Mouse (Mus musculus) myocyte (in vitro differentiated cells): ENCODE data around the gene Ckap2l. TPM values are rescaled to one million over a fixed set of nuclear protein-coding genes. Genes with fewer than 3 reads are reported as not detected.

ENCODE experiments used
- H3K27me3 ChIP-seq: one replicate; pipeline ENCODE4 v1.6.1; 2011; ENCODE audit not compliant: control insufficient read depth, insufficient read depth, insufficient read length
- H3K36me3 ChIP-seq: one replicate; pipeline ENCODE4 v1.6.1; 2011; ENCODE audit not compliant: control insufficient read depth, insufficient read depth
- H3K4me2 ChIP-seq: one replicate; pipeline ENCODE4 v1.6.1; 2011; ENCODE audit warnings: low read depth, control low read depth
- H3K4me3 ChIP-seq: one replicate; pipeline ENCODE4 v1.5.1; 2011; ENCODE audit warnings: mild to moderate bottlenecking, control low read depth, moderate library complexity
- H3K79me2 ChIP-seq: one replicate; pipeline ENCODE4 v1.6.1; 2011; ENCODE audit not compliant: control insufficient read depth, insufficient read depth
- H3ac ChIP-seq: one replicate; pipeline ENCODE4 v1.6.1; 2011; ENCODE audit not compliant: control insufficient read depth, insufficient read length
- CEBPB ChIP-seq: IDR thresholded peaks from 2 replicates; pipeline ENCODE4 v1.6.1; 2011; ENCODE audit warnings: mild to moderate bottlenecking, moderate library complexity; ENCODE audit not compliant: poor library complexity, insufficient read depth, severe bottlenecking
- E2F4 ChIP-seq: IDR thresholded peaks from one replicate; pipeline ENCODE4 v1.6.1; 2011; ENCODE audit warnings: mild to moderate bottlenecking, control low read depth, moderate library complexity; ENCODE audit not compliant: insufficient read depth
- MAX ChIP-seq: IDR thresholded peaks from one replicate; pipeline ENCODE4 v1.6.1; 2011; ENCODE audit warnings: low read depth, mild to moderate bottlenecking, control low read depth
- MYOD1 ChIP-seq, 3 experiments: IDR thresholded peaks; one replicate each; pipeline ENCODE4 v1.6.1; 2011; ENCODE audit warnings: control low read depth in 2 of 3, low read depth in 2 of 3, mild to moderate bottlenecking in 2 of 3, moderate library complexity in 1 of 3; ENCODE audit not compliant: insufficient read length in 2 of 3, control insufficient read depth in 1 of 3
- MYOG ChIP-seq, 3 experiments: IDR thresholded peaks; one replicate each; pipeline ENCODE4 v1.6.1; 2011; ENCODE audit warnings: control low read depth in 2 of 3, low read depth in 2 of 3, mild to moderate bottlenecking in 2 of 3; ENCODE audit not compliant: insufficient read length in 2 of 3, control insufficient read depth in 1 of 3, insufficient read depth in 1 of 3
- POLR2A ChIP-seq: IDR thresholded peaks from one replicate; pipeline ENCODE4 v1.6.1; 2011; ENCODE audit warnings: low read depth, mild to moderate bottlenecking, control low read depth, moderate library complexity; ENCODE audit not compliant: insufficient read length
- POLR2AphosphoS2 ChIP-seq: IDR thresholded peaks from one replicate; pipeline ENCODE4 v1.6.1; 2011; ENCODE audit warnings: low read depth, control low read depth; ENCODE audit not compliant: insufficient read length
- REST ChIP-seq: IDR thresholded peaks from one replicate; pipeline ENCODE4 v1.6.1; 2011; ENCODE audit warnings: mild to moderate bottlenecking, control low read depth, moderate library complexity; ENCODE audit not compliant: insufficient read depth, insufficient read length
- SRF ChIP-seq: IDR thresholded peaks from one replicate; pipeline ENCODE4 v1.6.1; 2011; ENCODE audit warnings: low read depth; ENCODE audit not compliant: control insufficient read depth, insufficient read length
- TCF12 ChIP-seq: IDR thresholded peaks from one replicate; pipeline ENCODE4 v1.6.1; 2011; ENCODE audit warnings: mild to moderate bottlenecking, control low read depth; ENCODE audit not compliant: poor library complexity, insufficient read depth, severe bottlenecking
- TCF3 ChIP-seq: IDR thresholded peaks from one replicate; pipeline ENCODE4 v1.6.1; 2011; ENCODE audit warnings: low read depth, control low read depth; ENCODE audit not compliant: insufficient read length
- USF1 ChIP-seq: IDR thresholded peaks from one replicate; pipeline ENCODE4 v1.6.1; 2011; ENCODE audit warnings: low read depth, mild to moderate bottlenecking, control low read depth, moderate library complexity
- polyA plus RNA-seq: library from polyadenylated mRNA; unstranded; fragments of >200 nt; fragmentation: generic; extraction: Trizol; gene quantifications from one replicate; pipeline ENCODE4 v1.2.1, GENCODE M21; 2012; ENCODE audit warnings: missing spikeins

The Ckap2l gene
- polyA plus RNA-seq, 1 experiment: 9.9 TPM

DNA sequence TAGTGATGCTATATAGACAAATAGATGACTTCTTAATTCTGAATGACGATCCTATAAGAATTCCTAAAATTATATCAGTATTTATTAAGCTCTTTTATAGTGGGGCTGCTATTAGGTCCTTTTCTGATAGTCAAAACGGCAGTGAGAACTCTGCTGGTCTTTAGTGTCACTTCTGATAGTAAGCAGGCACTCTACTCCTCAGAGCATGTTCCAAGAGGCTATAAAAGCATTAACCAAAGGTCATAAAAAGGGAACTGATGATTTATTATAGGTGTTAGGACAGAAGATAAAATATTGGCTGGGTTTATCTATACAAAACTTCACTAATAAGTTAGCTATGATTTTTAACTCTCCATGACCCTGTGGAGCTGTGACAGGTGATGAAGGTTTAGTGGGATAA lies 42.9 kb downstream of the Ckap2l start:
- Histone ChIP-seq H3K79me2 (no peaks in the 10 kb centered on the region), H3K4me3 (no peak overlapping the region), H3ac (no peak overlapping the region), H3K27me3 (no peaks in the 10 kb centered on the region), H3K36me3 (no peaks in the 10 kb centered on the region), H3K4me2 (no peak overlapping the region)
- no peak for TF ChIP-seq MYOD1 (IDR thresholded peaks at IDR 0.05; ENCODE audit: control insufficient read depth in 1 of 3, insufficient read length in 2 of 3, low read depth in 2 of 3)
- no peak for TF ChIP-seq MAX
- no peak for TF ChIP-seq POLR2A

DNA sequence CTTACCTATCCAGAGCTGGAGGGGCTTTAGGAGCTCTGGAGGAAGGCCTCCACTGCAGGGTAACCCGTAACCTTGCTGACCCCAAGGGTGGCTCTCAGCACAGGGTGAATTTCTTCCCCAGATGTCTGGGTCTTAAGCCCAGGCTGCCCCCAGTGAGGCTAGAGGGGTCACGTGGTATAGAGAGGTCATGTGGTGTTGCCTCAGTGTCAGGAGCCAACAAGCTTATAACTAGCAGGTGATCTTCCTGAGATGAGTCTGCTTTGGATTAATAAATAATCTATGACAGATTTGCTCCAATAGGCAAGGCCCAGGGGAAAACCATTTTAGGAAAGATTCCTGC lies 43.4 kb downstream of the Ckap2l start:
- H3K79me2 ChIP-seq: no peaks in the 10 kb centered on the region
- no peak overlapping the region for H3K4me3 ChIP-seq
- no peaks in the 10 kb centered on the region for H3K27me3 ChIP-seq
- H3K36me3 ChIP-seq: no peaks in the 10 kb centered on the region
- TF ChIP-seq TCF12: no peak
- TF ChIP-seq SRF: no peak
- no peak for TF ChIP-seq REST
- no peak for TF ChIP-seq CEBPB
- no peak for TF ChIP-seq MYOG (IDR thresholded peaks at IDR 0.05; ENCODE audit: control insufficient read depth in 1 of 3, insufficient read depth in 1 of 3, insufficient read length in 2 of 3, low read depth in 2 of 3)
- no peak for TF ChIP-seq TCF3
- TF ChIP-seq MAX: no peak
- no peak for TF ChIP-seq USF1
- no peak for TF ChIP-seq POLR2AphosphoS2
- no peak for TF ChIP-seq E2F4
- TF ChIP-seq POLR2A: no peak
- TF ChIP-seq MYOD1 (IDR thresholded peaks at IDR 0.05; ENCODE audit: control insufficient read depth in 1 of 3, insufficient read length in 2 of 3, low read depth in 2 of 3): no peak
- H3ac ChIP-seq: no peak overlapping the region
- no peak overlapping the region for H3K4me2 ChIP-seq

DNA sequence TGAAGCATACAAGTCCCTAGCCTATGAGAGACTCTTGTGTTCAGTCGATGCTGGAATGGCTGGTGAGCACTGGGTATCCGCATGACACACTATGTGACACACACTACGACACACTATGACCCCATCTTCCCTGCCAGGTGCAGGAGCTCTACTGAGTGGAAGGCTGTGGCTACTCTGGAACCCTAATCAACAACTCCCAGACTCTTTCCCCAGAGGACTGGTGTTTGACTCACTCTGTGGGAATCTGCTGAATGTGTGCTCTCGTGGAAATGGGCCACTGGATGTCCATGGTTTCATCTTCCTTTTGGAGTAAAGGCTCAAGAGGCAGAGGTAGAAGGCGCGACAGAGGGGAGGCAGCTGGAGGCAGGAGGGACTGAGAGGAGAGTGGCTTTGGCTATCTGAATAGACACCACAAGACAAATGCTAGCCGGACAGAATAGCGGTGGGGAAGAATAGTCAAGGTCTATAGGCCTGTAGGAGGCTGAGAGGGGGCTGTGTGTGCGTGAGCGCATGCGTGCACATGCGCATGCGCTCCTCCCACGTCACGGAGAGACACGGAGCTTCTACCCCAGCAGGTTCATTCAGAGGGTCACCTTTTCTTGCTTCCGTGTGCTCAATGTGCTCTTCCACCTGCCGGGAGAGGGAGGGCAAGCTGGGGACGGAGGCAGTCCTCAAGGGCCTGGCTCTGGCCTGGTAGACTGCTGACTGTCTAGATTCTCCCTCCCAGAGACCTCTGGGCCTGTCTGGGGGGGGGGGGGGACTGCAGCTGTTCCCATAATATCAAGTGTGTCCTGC lies 44.0 kb downstream of the Ckap2l start:
- Histone ChIP-seq H3ac (no peak overlapping the region), H3K27me3 (no peaks in the 10 kb centered on the region), H3K4me2 (no peak overlapping the region), H3K36me3 (no peaks in the 10 kb centered on the region), H3K79me2 (no peaks in the 10 kb centered on the region), H3K4me3 (no peak overlapping the region)
- TF ChIP-seq TCF12: no peak
- TF ChIP-seq POLR2AphosphoS2: no peak
- TF ChIP-seq MYOG (IDR thresholded peaks at IDR 0.05; ENCODE audit: control insufficient read depth in 1 of 3, insufficient read depth in 1 of 3, insufficient read length in 2 of 3, low read depth in 2 of 3): no peak

DNA sequence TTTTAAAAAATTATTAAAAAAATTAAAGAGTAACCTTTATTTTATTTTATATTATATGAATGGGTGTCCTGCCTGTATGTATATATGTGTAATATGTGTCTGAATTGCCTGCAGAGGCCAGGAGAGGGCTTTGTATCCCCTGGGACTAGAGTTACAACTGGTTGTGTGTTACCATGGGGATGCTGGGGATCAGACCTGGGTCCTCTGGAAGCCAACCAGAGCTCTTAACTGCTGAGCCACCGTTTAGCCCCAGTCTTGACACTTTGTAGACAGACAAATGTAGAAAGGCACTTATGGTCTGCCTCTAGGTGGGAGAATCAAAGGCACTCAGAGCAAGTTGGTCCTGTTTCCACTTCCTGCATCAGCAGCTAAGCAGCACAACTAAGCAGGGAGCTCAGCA lies 47.7 kb downstream of the Ckap2l start:
- no peaks in the 10 kb centered on the region for H3K36me3 ChIP-seq

DNA sequence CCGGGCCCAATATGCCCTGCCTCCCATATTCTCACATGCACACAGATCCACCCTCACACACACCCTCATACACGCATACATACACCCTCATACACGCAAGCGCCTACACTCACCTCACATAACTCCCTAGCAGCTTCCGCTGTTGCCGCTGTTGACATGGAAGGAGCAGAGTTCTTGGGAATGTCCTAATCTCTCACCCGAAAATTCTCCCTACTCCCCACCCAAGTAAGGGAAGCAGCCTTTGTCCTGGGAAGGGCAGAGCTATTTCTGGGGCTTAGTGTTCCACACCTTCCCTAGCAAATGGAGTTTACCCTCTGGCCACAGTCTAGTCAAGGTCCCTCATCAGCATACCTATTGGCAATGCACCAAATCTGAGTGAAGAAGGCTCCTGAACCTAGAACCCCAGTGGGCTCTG lies 49.3 kb downstream of the Ckap2l start:
- TF ChIP-seq MAX (no peak), TCF12 (no peak), POLR2AphosphoS2 (no peak), MYOD1 (IDR thresholded peaks at IDR 0.05; ENCODE audit: control insufficient read depth in 1 of 3, insufficient read length in 2 of 3, low read depth in 2 of 3) (no peak), POLR2A (no peak), CEBPB (no peak), SRF (no peak), TCF3 (no peak), E2F4 (no peak), USF1 (no peak), MYOG (IDR thresholded peaks at IDR 0.05; ENCODE audit: control insufficient read depth in 1 of 3, insufficient read depth in 1 of 3, insufficient read length in 2 of 3, low read depth in 2 of 3) (no peak), REST (no peak)
- H3K27me3 ChIP-seq: no peaks in the 10 kb centered on the region

More for the DNA sequence above, 47.7 kb downstream of the Ckap2l start:
- H3K27me3 ChIP-seq: no peaks in the 10 kb centered on the region
- no peak overlapping the region for H3ac ChIP-seq
- no peak overlapping the region for H3K4me2 ChIP-seq
- H3K4me3 ChIP-seq: no peak overlapping the region
- H3K79me2 ChIP-seq: no peaks in the 10 kb centered on the region
- TF ChIP-seq TCF3 (no peak), MYOD1 (IDR thresholded peaks at IDR 0.05; ENCODE audit: control insufficient read depth in 1 of 3, insufficient read length in 2 of 3, low read depth in 2 of 3) (no peak), POLR2AphosphoS2 (no peak), CEBPB (no peak), POLR2A (no peak), MAX (no peak), TCF12 (no peak), USF1 (no peak), E2F4 (no peak), REST (no peak), MYOG (IDR thresholded peaks at IDR 0.05; ENCODE audit: control insufficient read depth in 1 of 3, insufficient read depth in 1 of 3, insufficient read length in 2 of 3, low read depth in 2 of 3) (no peak), SRF (no peak)

More for the DNA sequence above, 49.3 kb downstream of the Ckap2l start:
- Histone ChIP-seq H3ac (no peak overlapping the region), H3K4me3 (no peak overlapping the region), H3K36me3 (no peaks in the 10 kb centered on the region), H3K79me2 (no peaks in the 10 kb centered on the region), H3K4me2 (no peak overlapping the region)
